Mouse (Mus musculus): Measurements from ENCODE around the gene Mageb18. TPM values are rescaled to one million over a fixed set of nuclear protein-coding genes. Genes with fewer than 3 reads are reported as not detected.

Mageb18 gene
- polyA plus RNA-seq, 1 experiment = not detected

DNA sequence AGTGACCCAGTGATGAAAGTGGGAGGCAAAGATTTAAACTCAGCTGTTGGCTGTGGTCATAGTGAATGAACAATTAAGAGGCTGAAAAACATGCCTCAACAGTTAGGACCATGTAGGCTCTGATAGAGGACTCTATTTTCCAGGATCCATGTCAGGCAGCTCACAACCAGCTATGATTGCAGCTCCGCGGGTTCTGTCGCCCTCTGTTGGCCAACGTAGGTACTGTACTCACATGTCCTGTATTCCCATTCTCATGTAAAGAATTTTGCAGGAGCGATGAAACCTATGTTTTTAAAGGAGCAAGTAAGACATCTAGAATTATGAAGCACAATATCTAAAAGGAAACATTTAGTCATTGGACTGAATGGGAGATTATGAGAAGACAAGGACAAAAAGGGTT is 256.4 kb downstream of the Mageb18 start:
- no peak overlapping the region for H3K4me3 ChIP-seq (ENCODE audit: insufficient read depth, low read depth, low read length)
- no peak overlapping the region for H3K27ac ChIP-seq (ENCODE audit: insufficient read depth, low read depth, low read length)
- no peaks in the 10 kb centered on the region for H3K4me1 ChIP-seq (ENCODE audit: control insufficient read depth, insufficient read depth, low read length)
- 18% methylated on average over 5 of the region's 5 CpGs for WGBS
- TF ChIP-seq POLR2A (IDR thresholded peaks at IDR 0.05; ENCODE audit: insufficient read depth, low read depth, low read length) = no peak

DNA sequence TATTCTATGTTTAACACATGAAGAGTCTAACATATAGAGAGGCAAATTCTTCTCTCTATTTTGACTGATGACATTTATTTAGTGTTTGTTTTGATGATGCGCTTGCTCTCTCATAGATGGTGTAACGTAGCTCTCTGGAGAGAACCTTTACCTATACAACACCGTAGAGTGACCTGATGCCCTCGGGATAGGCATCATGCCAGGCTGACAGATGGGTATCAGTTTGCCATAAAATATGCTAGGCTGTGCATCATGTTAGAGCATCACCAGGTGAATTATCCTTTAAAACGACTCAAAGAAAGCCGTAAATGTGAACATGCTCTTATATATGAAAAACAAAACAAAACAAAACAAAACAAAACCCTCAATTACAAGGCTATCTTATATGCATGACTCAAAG is 258.5 kb downstream of the Mageb18 start:
- TF ChIP-seq CTCF (IDR thresholded peaks at IDR 0.05; ENCODE audit: insufficient read depth, low read depth, low read length) (no peak), POLR2A (IDR thresholded peaks at IDR 0.05; ENCODE audit: insufficient read depth, low read depth, low read length) (no peak)
- WGBS = 84% methylated on average over 6 of the region's 6 CpGs
- no peak overlapping the region for H3K4me3 ChIP-seq (ENCODE audit: insufficient read depth, low read depth, low read length)

DNA sequence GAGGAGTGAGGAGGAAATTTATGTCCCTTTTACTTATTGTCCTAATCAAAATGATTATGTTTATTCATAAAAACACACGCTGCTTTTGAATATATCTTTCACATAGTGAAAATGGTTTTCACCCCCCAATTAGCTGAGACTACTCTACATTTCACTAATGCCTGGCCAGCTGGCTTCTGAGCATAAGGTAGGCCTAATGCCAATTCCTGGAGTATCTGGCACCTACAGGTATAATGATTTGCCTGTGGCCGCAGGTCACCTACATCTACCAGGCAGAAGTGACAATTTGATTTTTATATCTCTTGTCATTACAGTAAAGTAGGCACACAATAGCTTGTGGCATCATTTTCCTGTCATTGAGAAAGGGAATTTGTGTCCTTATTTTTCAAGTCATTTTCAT is 259.8 kb downstream of the Mageb18 start:
- Histone ChIP-seq H3K4me1 (ENCODE audit: control insufficient read depth, insufficient read depth, low read length) (no peaks in the 10 kb centered on the region), H3K27ac (ENCODE audit: insufficient read depth, low read depth, low read length) (no peak overlapping the region), H3K4me3 (ENCODE audit: insufficient read depth, low read depth, low read length) (no peak overlapping the region)
- WGBS = 78% methylated on average over 2 of the region's 2 CpGs
- no peak for TF ChIP-seq CTCF (IDR thresholded peaks at IDR 0.05; ENCODE audit: insufficient read depth, low read depth, low read length)
- no peak for TF ChIP-seq POLR2A (IDR thresholded peaks at IDR 0.05; ENCODE audit: insufficient read depth, low read depth, low read length)

More for the DNA sequence above, 258.5 kb downstream of the Mageb18 start:
- H3K27ac ChIP-seq (ENCODE audit: insufficient read depth, low read depth, low read length) = no peak overlapping the region
- H3K4me1 ChIP-seq (ENCODE audit: control insufficient read depth, insufficient read depth, low read length) = no peaks in the 10 kb centered on the region

DNA sequence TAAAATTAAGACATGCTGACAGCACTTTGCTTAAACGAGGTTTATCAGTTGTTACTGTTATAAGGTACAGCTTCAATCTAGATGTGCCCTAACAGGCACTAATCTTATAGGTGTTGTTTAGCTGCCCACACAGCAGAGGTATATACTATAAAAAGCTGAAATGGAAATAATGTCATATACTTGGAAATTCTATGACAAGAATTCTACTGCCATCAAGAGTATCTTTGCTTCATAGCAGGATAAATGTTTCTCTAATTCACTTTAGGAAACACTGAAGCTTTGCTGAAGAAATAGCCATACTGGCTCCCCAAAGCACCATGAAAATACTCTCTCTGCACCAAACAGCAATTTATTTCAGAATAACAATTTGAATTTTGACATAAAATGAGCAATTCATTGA is 265.9 kb downstream of the Mageb18 start:
- Histone ChIP-seq H3K27ac (ENCODE audit: insufficient read depth, low read depth, low read length) (no peak overlapping the region), H3K4me1 (ENCODE audit: control insufficient read depth, insufficient read depth, low read length) (no peaks in the 10 kb centered on the region), H3K4me3 (ENCODE audit: insufficient read depth, low read depth, low read length) (no peak overlapping the region)
- WGBS = 35% methylated on average over 1 of the region's 1 CpGs
- TF ChIP-seq CTCF (IDR thresholded peaks at IDR 0.05; ENCODE audit: insufficient read depth, low read depth, low read length) = no peak
- TF ChIP-seq POLR2A (IDR thresholded peaks at IDR 0.05; ENCODE audit: insufficient read depth, low read depth, low read length) = no peak

DNA sequence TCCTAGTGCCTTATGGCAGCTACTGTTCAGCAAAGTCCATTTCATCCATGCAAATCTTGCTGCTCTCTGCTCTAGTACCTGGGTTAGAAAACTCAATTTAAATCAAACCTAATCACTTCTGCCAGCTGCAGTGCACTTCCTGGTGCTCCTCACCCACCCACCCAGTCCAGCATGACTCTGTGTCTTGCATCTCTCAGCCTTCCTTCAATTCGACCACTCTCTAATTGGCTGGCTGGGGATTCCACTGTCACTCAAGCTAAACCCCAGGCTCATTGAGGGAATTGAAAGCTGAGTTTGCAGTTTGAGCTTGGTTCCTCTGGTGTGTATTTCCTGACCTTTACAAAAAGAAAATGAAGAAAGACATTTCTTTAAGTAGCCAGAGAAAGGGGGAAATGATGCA is 275.8 kb downstream of the Mageb18 start:
- WGBS = 20% methylated on average over 1 of the region's 1 CpGs
- H3K27ac ChIP-seq (ENCODE audit: insufficient read depth, low read depth, low read length) = no peak overlapping the region
- no peaks in the 10 kb centered on the region for H3K4me1 ChIP-seq (ENCODE audit: control insufficient read depth, insufficient read depth, low read length)
- H3K4me3 ChIP-seq (ENCODE audit: insufficient read depth, low read depth, low read length) = no peak overlapping the region
- no peak for TF ChIP-seq CTCF (IDR thresholded peaks at IDR 0.05; ENCODE audit: insufficient read depth, low read depth, low read length)
- no peak for TF ChIP-seq POLR2A (IDR thresholded peaks at IDR 0.05; ENCODE audit: insufficient read depth, low read depth, low read length)

DNA sequence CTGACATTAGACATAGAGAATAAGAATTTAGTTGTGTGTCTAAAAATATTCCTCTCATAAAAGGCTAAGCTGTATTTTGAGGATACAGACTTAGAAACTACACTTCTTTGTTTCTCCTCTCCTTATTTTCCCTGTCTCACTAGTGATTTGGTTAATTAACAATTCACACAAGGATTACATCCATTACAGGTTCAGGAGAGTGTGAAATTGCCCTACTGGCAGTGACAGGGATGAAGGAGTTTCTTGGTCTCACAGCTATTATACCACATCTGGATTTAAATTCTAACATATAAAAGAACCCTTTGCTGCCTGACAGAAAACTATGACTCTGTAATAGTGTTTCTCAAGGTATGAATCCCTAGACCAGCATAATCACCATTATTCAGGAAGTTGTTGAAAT is 318.8 kb downstream of the Mageb18 start:
- TF ChIP-seq POLR2A (IDR thresholded peaks at IDR 0.05; ENCODE audit: insufficient read depth, low read depth, low read length) = no peak
- no peak for TF ChIP-seq CTCF (IDR thresholded peaks at IDR 0.05; ENCODE audit: insufficient read depth, low read depth, low read length)
- Histone ChIP-seq H3K27ac (ENCODE audit: insufficient read depth, low read depth, low read length) (no peak overlapping the region), H3K4me3 (ENCODE audit: insufficient read depth, low read depth, low read length) (no peak overlapping the region), H3K4me1 (ENCODE audit: control insufficient read depth, insufficient read depth, low read length) (no peaks in the 10 kb centered on the region)

Other genes starting within 250 kb of the Mageb18 start
- gene Gm5941, start 109.6 kb downstream of the Mageb18 start, polyA plus RNA-seq (2012; ENCODE audit: insufficient read depth, insufficient read length, low replicate concordance, missing spikeins) = not detected in 2 replicates

Measured in olfactory bulb, adult 2 months (tissue).